Mouse (Mus musculus): ENCODE data around the gene Crybg2. TPM values are rescaled to one million over a fixed set of nuclear protein-coding genes. Genes with fewer than 3 reads are reported as not detected.

Gene Crybg2
- total and polyA plus RNA-seq, 3 experiments, result 0.46 to 0.60 TPM; not detected in 1

DNA sequence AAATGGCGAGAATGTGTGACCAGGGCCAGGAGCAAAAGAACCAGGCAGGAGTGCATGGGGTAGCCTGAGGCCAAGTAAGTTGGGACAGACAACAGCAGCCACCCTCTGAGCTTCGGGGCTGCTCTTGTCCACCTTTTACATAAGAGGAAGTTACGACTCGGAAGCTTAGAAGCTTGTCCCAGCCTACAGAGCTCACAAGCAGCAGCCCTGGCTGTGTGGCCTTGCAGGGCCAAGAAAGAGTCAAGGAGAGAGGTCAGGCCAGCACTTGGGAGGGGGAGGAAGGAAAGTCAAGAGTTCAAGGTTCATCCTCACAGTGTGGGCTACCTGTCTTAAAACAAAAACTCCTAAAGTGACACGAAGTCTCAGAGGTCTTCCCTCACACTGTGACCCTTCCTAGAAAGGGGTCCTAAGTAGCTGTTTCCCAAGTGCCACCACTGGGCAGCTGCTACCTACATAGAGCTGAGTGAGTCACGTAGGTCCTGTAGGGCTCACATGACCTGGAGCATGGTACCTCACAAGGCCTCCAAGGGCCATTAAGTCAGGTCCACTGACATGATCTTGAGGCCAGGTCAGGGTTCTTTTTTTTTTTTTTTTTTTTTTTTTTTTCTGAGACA lies 59.7 kb downstream of the Crybg2 start:
- H3K9me3 ChIP-seq (replicated peaks), result no peaks in the 10 kb centered on the region

GRCm38 (mm10) chr4:134120916-134121315 lies 60.3 kb downstream of the Crybg2 start:
- no peak for DNase-seq (ENCODE audit: low spot score)
- Histone ChIP-seq H3K36me3 (replicated peaks) (peaks cover 19% of the 10 kb centered on the region), H3K4me1 (ENCODE audit: insufficient read depth, low read depth, low read length) (peaks cover 83% of the 10 kb centered on the region), H3K4me3 (ENCODE audit: low read depth, low read length) (no peak overlapping the region), H3K27me3 (ENCODE audit: insufficient read depth, low read length) (no peaks in the 10 kb centered on the region), H3K9me3 (replicated peaks) (no peaks in the 10 kb centered on the region)
- TF ChIP-seq GATA2 (IDR thresholded peaks at IDR 0.05; ENCODE audit: borderline replicate concordance, low read depth, low read length) (no peak), CTCF (IDR thresholded peaks at IDR 0.05; ENCODE audit: low read depth, low read length) (no peak), POLR2AphosphoS5 (IDR thresholded peaks at IDR 0.05; ENCODE audit: insufficient replicate concordance, low read depth, low read length) (no peak), TAL1 (conservative IDR thresholded peaks at IDR 0.05; ENCODE audit: low read depth, low read length) (no peak), GATA1 (IDR thresholded peaks at IDR 0.05; ENCODE audit: borderline replicate concordance, low read length) (no peak)
- ATAC-seq (ENCODE audit: extremely low read depth, insufficient number of reproducible peaks, low FRiP score, poor library complexity, severe bottlenecking), result no peak

More for the DNA sequence above, 59.7 kb downstream of the Crybg2 start:
- peaks cover 14% of the 10 kb centered on the region for H3K36me3 ChIP-seq (replicated peaks)
- H3K27me3 ChIP-seq (ENCODE audit: insufficient read depth, low read length), result no peaks in the 10 kb centered on the region
- H3K4me1 ChIP-seq (ENCODE audit: insufficient read depth, low read depth, low read length), result peaks cover 86% of the 10 kb centered on the region
- ATAC-seq (ENCODE audit: extremely low read depth, insufficient number of reproducible peaks, low FRiP score, poor library complexity, severe bottlenecking) (no peak), DNase-seq (ENCODE audit: low spot score) (no peak)
- no peak overlapping the region; the same call in 1 of the 2 replicates for H3K4me3 ChIP-seq (ENCODE audit: low read depth, low read length)
- TF ChIP-seq TAL1 (conservative IDR thresholded peaks at IDR 0.05; ENCODE audit: low read depth, low read length), result no peak
- no peak for TF ChIP-seq POLR2AphosphoS5 (IDR thresholded peaks at IDR 0.05; ENCODE audit: insufficient replicate concordance, low read depth, low read length)
- TF ChIP-seq GATA1 (IDR thresholded peaks at IDR 0.05; ENCODE audit: borderline replicate concordance, low read length), result no peak
- no peak for TF ChIP-seq GATA2 (IDR thresholded peaks at IDR 0.05; ENCODE audit: borderline replicate concordance, low read depth, low read length)
- TF ChIP-seq CTCF (IDR thresholded peaks at IDR 0.05; ENCODE audit: low read depth, low read length), result no peak

DNA sequence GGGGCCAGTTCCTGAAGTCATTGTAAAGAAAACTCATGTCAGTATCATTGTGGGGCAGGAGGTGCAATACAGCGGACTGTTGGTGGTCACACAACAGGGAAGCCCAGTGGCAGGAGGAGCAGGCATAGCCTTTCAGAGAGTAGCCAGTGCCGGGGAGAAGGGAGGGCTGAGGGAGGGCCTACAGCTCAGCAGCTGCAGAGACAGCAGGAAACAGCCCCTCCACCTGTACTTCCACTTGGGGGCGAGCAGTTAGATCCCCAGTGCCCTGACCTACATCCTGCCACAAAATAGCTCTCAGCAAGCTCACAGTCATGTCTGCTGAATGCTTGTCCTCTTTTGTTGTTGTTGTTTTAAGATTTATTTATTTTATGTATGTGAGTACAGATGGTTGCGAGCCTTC lies 61.0 kb downstream of the Crybg2 start:
- no peak for TF ChIP-seq GATA2 (IDR thresholded peaks at IDR 0.05; ENCODE audit: borderline replicate concordance, low read depth, low read length)
- TF ChIP-seq GATA1 (IDR thresholded peaks at IDR 0.05; ENCODE audit: borderline replicate concordance, low read length), result no peak
- TF ChIP-seq POLR2AphosphoS5 (IDR thresholded peaks at IDR 0.05; ENCODE audit: insufficient replicate concordance, low read depth, low read length), result no peak
- no peak for TF ChIP-seq TAL1 (conservative IDR thresholded peaks at IDR 0.05; ENCODE audit: low read depth, low read length)
- TF ChIP-seq CTCF (IDR thresholded peaks at IDR 0.05; ENCODE audit: low read depth, low read length), result no peak
- ATAC-seq (ENCODE audit: extremely low read depth, insufficient number of reproducible peaks, low FRiP score, poor library complexity, severe bottlenecking) (no peak), DNase-seq (ENCODE audit: low spot score) (no peak)
- H3K27me3 ChIP-seq (ENCODE audit: insufficient read depth, low read length), result no peaks in the 10 kb centered on the region
- H3K4me3 ChIP-seq (ENCODE audit: low read depth, low read length), result no peak overlapping the region
- no peaks in the 10 kb centered on the region for H3K9me3 ChIP-seq (replicated peaks)
- peaks cover 83% of the 10 kb centered on the region for H3K4me1 ChIP-seq (ENCODE audit: insufficient read depth, low read depth, low read length)
- H3K36me3 ChIP-seq (replicated peaks), result peaks cover 23% of the 10 kb centered on the region

- H3K9me3 ChIP-seq (replicated peaks), result no peaks in the 10 kb centered on the region
- peaks cover 83% of the 10 kb centered on the region for H3K4me1 ChIP-seq (ENCODE audit: insufficient read depth, low read depth, low read length)
- H3K36me3 ChIP-seq (replicated peaks), result peaks cover 30% of the 10 kb centered on the region
- DNase-seq (ENCODE audit: low spot score) (no peak), ATAC-seq (ENCODE audit: extremely low read depth, insufficient number of reproducible peaks, low FRiP score, poor library complexity, severe bottlenecking) (no peak)
- H3K27me3 ChIP-seq (ENCODE audit: insufficient read depth, low read length), result no peaks in the 10 kb centered on the region
- no peak overlapping the region for H3K4me3 ChIP-seq (ENCODE audit: low read depth, low read length)
- no peak for TF ChIP-seq TAL1 (conservative IDR thresholded peaks at IDR 0.05; ENCODE audit: low read depth, low read length)
- TF ChIP-seq GATA2 (IDR thresholded peaks at IDR 0.05; ENCODE audit: borderline replicate concordance, low read depth, low read length), result no peak
- no peak for TF ChIP-seq POLR2AphosphoS5 (IDR thresholded peaks at IDR 0.05; ENCODE audit: insufficient replicate concordance, low read depth, low read length)
- no peak for TF ChIP-seq GATA1 (IDR thresholded peaks at IDR 0.05; ENCODE audit: borderline replicate concordance, low read length)
- TF ChIP-seq CTCF (IDR thresholded peaks at IDR 0.05; ENCODE audit: low read depth, low read length), result no peak
Measured at GRCm38 (mm10) chr4:134122281-134122680, 61.7 kb downstream of the Crybg2 start.

- Histone ChIP-seq H3K9me3 (replicated peaks) (no peaks in the 10 kb centered on the region), H3K4me1 (ENCODE audit: insufficient read depth, low read depth, low read length) (peaks cover 83% of the 10 kb centered on the region), H3K27me3 (ENCODE audit: insufficient read depth, low read length) (no peaks in the 10 kb centered on the region), H3K4me3 (ENCODE audit: low read depth, low read length) (no peak overlapping the region), H3K36me3 (replicated peaks) (peaks cover 34% of the 10 kb centered on the region)
- TF ChIP-seq POLR2AphosphoS5 (IDR thresholded peaks at IDR 0.05; ENCODE audit: insufficient replicate concordance, low read depth, low read length) (no peak), GATA2 (IDR thresholded peaks at IDR 0.05; ENCODE audit: borderline replicate concordance, low read depth, low read length) (no peak), GATA1 (IDR thresholded peaks at IDR 0.05; ENCODE audit: borderline replicate concordance, low read length) (no peak), CTCF (IDR thresholded peaks at IDR 0.05; ENCODE audit: low read depth, low read length) (no peak), TAL1 (conservative IDR thresholded peaks at IDR 0.05; ENCODE audit: low read depth, low read length) (no peak)
- ATAC-seq (ENCODE audit: extremely low read depth, insufficient number of reproducible peaks, low FRiP score, poor library complexity, severe bottlenecking) (no peak), DNase-seq (ENCODE audit: low spot score) (no peak)
Measured at GRCm38 (mm10) chr4:134123147-134123546, 62.5 kb downstream of the Crybg2 start.

DNA sequence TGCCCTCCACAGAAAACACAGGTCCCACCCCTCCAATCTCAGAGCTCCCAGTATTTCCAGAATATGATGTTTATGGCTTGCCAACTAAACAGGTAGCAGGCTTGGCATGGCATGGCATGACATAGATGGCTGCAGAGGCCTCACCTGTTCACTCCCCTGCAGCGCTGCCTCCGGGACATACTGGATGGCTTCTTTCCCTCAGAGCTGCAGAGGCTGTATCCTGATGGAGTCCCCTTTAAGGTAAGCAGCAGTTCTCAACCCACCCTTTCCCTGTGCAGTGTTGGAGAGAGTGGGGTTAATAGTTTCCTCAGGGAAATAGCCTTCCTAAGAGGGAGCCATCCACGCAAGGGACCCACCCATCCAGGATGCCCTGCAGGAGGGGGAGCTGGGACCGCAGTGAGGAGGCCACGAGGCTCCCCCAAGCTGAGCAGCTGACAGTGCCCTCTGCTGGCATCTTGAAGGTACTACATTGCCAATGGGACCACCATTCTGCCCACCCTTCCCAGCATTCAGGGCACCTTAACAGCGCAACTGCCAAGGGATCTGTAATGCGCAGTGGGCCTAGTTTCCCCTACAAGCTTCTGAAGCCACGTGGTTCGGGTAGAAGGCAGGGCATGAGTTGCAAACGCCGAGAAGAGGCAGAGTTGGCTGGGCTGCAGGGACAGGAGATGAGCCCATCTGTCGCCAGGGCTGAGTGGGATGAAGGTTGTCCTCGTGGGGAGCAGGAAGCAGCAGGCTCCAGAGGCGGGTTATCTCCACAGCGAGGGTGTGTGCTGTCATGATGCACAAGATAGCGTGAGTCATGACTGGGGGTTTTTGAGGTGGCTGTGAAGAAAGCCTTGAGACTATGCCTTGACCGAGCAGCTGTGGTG lies 63.3 kb downstream of the Crybg2 start:
- peak; percentile 64 for ATAC-seq (ENCODE audit: extremely low read depth, insufficient number of reproducible peaks, low FRiP score, poor library complexity, severe bottlenecking)
- H3K4me1 ChIP-seq (ENCODE audit: insufficient read depth, low read depth, low read length), result peaks cover 81% of the 10 kb centered on the region
- peak; percentile 72 for DNase-seq (ENCODE audit: low spot score)

More for the DNA sequence above, 63.3 kb downstream of the Crybg2 start:
- TF ChIP-seq CTCF (IDR thresholded peaks at IDR 0.05; ENCODE audit: low read depth, low read length) (peak; percentile 98), GATA2 (IDR thresholded peaks at IDR 0.05; ENCODE audit: borderline replicate concordance, low read depth, low read length) (no peak), TAL1 (conservative IDR thresholded peaks at IDR 0.05; ENCODE audit: low read depth, low read length) (peak; percentile 28; the same call in 1 of the 2 replicates), POLR2AphosphoS5 (IDR thresholded peaks at IDR 0.05; ENCODE audit: insufficient replicate concordance, low read depth, low read length) (no peak), GATA1 (IDR thresholded peaks at IDR 0.05; ENCODE audit: borderline replicate concordance, low read length) (no peak)
- H3K27me3 ChIP-seq (ENCODE audit: insufficient read depth, low read length), result no peaks in the 10 kb centered on the region
- peak overlapping the region; percentile 45; the same call in 1 of the 2 replicates for H3K4me3 ChIP-seq (ENCODE audit: low read depth, low read length)
- H3K36me3 ChIP-seq (replicated peaks), result peaks cover 33% of the 10 kb centered on the region
- H3K9me3 ChIP-seq (replicated peaks), result no peaks in the 10 kb centered on the region
